Mouse (Mus musculus) cerebellum, adult 9-10 months (tissue): ENCODE measurements around the gene Obp1a.

Experiments used
- DNase-seq: peaks from one replicate; pipeline ENCODE4 v3.0.0; 2022

The Obp1a gene

DNA sequence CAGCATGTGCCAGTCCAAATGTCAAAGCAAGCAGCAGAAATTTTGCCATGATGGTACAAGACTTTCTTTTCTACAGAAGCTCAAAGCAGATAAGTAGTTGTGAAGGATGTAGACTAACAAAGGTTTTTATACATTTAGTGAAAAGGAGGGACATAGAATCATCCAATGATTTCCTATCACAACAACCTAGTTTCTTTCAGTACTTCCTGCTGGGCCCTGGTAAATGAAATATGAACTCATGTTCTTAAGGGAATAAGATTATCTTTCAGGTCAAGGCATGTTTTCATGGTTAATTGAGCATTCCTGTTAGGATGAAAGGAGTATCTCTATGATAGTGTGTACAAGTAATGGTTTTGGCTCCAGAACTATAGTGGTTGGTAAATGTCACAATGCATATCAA lies at the start of gene Obp1a:
Obp1a (minus strand) TSS at position 101 of the 400 bp plus-strand sequence.
- no peak for DNase-seq

DNA sequence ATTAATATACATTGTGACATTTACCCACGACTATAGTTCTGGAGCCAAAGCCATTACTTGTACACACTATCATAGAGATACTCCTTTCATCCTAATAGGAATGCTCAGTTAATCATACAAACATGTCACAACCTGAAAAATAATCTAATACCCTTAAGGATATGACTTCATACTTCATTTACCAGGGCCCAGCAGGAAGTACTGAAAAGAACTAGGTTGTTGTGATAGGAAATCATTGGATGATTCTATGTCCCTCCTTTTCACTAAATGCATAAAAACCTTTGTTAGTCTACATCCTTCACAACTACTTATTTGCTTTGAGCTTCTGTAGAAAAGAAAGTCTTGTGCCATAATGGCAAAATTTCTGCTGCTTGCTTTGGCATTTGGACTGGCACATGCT lies 34.0 kb upstream of the Obp1a start, which contains the start of gene Gm5938:
Gm5938 (plus strand) TSS at position 301 of the 400 bp plus-strand sequence.
- no peak for DNase-seq
